Mouse (Mus musculus) brain, embryonic 14.5 days (tissue): ENCODE measurements around the gene Opcml.

Experiments
- CTCF ChIP-seq: fragments of 200-500 bp; IDR thresholded peaks from 2 replicates; pipeline ENCODE4 v1.5.1; 2012; ENCODE audit warnings: inconsistent platforms, mild to moderate bottlenecking, moderate library complexity, borderline replicate concordance; ENCODE audit not compliant: insufficient read depth, insufficient read length; ENCODE audit errors: extremely low read depth
- POLR2A ChIP-seq: fragments of 200-500 bp; IDR thresholded peaks from 2 replicates; pipeline ENCODE4 v1.6.1; 2012; ENCODE audit warnings: mild to moderate bottlenecking, inconsistent platforms, borderline replicate concordance; ENCODE audit not compliant: poor library complexity, insufficient read depth, insufficient read length, severe bottlenecking; ENCODE audit errors: extremely low read depth

DNA sequence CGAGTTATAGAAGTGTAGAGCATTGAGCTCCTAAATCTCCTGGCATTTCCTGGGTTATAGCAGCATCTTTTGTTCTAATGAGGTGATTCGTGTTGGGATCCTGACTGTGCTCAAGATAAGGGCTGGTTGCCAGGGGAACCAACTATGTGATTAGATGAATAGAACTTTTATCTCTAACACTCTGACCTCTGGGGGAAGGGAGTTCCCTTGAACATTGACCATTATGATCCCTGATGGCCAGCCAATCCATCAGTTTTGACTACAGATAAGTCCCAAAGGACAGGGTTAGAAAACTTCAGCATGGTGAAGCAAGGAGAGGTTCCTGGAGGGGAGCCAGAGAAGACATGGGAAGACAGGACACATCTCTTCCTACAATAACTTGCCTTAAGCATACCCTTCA, 23.6 kb downstream of the Opcml start:
- TF ChIP-seq CTCF, result no peak
- TF ChIP-seq POLR2A, result no peak
